Mouse (Mus musculus): ENCODE data around the gene Evx1.

- TF ChIP-seq CTCF (IDR thresholded peaks at IDR 0.05; ENCODE audit: extremely low read depth, insufficient read depth, insufficient read length, insufficient replicate concordance) (no peak), POLR2A (IDR thresholded peaks at IDR 0.05; ENCODE audit: low read depth, low read length) (no peak)
Measured at GRCm38 (mm10) chr6:52265306-52265912, 47.9 kb upstream of the Evx1 start.
